Mouse (Mus musculus): ENCODE measurements around the gene Olfr1224-ps1.
"Not testable (repeated sequence)": the region's sequence is repeated elsewhere in the genome, so short reads cannot be mapped to it uniquely, and the experiment has no call there.

The Olfr1224-ps1 gene

GRCm38 (mm10) chr2:89163991-89164390, at the start of gene Olfr1224-ps1:
Gene Olfr1224-ps1 (minus strand): TSS chr2:89164091.
- not testable (repeated sequence) for DNase-seq (ENCODE audit: low spot score in 2 of 2)

GRCm38 (mm10) chr2:89199948-89200347, 36.1 kb upstream of the Olfr1224-ps1 start, which contains the start of gene Olfr1226:
Gene Olfr1226 (minus strand): TSS chr2:89200048.
- no peak for DNase-seq (ENCODE audit: low spot score in 2 of 2)

DNA sequence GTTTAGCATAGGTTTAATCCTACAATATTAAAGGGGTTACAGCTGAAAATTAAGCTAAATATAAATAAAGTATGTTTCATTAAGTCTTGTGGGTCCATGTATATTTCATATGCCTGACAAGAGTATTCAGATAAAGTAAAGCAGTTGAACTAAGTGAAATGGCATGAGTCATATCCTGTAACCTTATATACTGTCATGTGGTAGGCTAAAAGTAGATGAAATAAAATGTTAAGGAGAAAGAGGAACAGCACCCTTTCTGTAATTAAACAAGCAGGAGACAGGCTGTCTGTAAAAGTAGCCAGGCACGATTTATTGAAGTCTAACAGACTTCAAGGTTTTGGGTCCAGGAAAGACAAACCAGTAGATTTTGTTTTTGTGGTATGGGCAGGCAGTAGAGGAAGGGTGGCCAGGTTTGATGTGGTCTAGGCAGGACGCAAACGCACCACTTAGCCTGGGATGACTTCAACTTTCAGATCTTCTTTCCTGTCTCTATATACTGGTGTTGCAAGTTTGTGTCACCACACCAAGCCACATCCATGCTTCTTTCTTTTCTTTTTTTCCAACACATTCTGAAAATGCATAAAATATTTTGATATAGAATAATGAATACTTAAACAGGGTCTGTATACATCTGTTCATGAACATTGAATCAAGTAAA, 32.6 kb upstream of the Olfr1224-ps1 start:
- no peak for DNase-seq (ENCODE audit: low spot score in 2 of 2)

GRCm38 (mm10) chr2:89174569-89174968, 10.7 kb upstream of the Olfr1224-ps1 start, which contains the start of gene Olfr1225:
Gene Olfr1225 (minus strand): TSS chr2:89174669.
- DNase-seq (ENCODE audit: low spot score in 2 of 2), result no peak

DNA sequence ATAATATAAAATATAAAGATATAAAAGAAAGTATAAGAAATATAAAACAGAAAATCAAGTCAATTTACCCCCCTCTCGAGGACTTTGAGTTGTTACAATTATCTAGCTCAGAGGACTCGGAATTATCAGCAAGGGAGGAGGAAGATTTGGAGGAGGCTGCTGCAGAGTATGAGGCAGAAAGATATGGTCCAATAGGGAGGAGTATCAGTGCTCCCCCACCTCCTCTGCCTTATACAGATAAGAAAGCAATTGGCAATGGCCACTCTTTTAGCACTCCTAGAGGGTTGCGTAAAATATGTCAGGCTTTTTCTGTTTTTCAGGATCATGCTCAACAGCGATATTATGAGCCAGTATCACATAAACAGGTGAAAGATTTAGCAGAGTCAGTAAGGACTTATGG, 820 bp upstream of the Olfr1224-ps1 start:
- not testable (repeated sequence) for DNase-seq (ENCODE audit: low spot score in 2 of 2)

GRCm38 (mm10) chr2:89151460-89151859, 12.4 kb downstream of the Olfr1224-ps1 start, which contains the start of gene Olfr1223:
Gene Olfr1223 (minus strand): TSS chr2:89151560.
- no peak for DNase-seq (ENCODE audit: low spot score in 2 of 2)

DNA sequence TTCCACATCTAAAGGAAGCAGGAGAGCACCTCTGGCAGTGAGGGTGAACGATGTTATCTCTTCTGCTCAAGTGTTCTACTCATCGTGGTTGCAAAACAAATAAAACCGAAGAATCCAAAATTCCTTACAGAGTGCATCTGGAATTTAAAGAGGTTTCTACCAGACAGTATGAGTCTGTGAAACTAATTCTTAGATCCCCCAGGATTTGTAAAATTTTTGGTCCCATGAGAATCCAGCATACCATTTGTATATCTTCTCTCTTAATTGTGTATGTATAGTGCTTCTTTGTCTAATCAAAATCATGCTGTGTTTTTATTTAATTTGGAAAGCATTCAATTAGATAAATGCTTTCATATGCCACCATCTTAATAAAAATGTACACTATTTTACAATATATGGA, 30.9 kb downstream of the Olfr1224-ps1 start, which contains the start of gene Olfr1222:
Gene Olfr1222 (minus strand): TSS at position 101 of the 400 bp plus-strand sequence.
- DNase-seq (ENCODE audit: low spot score in 2 of 2), result no peak

GRCm38 (mm10) chr2:89117183-89117582, 46.7 kb downstream of the Olfr1224-ps1 start, which contains the start of gene Olfr1221:
Gene Olfr1221 (minus strand): TSS chr2:89117283.
- DNase-seq (ENCODE audit: low spot score in 2 of 2), result no peak

DNA sequence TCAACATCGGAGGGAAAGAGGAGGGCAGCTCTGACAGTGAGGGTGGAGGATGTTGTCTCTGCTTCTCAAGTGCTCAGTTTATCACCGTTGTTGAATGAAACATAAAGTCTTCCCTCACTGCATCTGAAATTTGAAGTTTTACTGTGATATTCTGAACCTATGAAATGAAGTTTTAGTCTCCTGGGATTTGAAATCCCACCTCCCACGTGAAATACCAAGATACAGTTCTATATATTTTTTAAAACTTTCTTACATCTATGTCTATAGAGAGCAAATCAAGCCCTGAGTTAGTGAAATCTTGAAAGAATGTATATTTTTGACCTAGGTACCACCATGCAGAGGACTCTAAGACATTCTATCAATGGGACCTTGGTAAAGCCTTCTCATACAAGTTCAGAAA, 57.2 kb downstream of the Olfr1224-ps1 start, which contains the start of gene Olfr1220:
Gene Olfr1220 (minus strand): TSS at position 101 of the 400 bp plus-strand sequence.
- no peak for DNase-seq (ENCODE audit: low spot score in 2 of 2)

GRCm38 (mm10) chr2:89105651-89106050, 58.2 kb downstream of the Olfr1224-ps1 start:
- DNase-seq (ENCODE audit: low spot score in 2 of 2), result no peak
